Mouse (Mus musculus): ENCODE results near the gene Nrp1. TPM values are rescaled to one million over a fixed set of nuclear protein-coding genes. Genes with fewer than 3 reads are reported as not detected.

Gene Nrp1
- polyA plus RNA-seq, 1 experiment from 2014 or later, result 144 TPM

- Histone ChIP-seq H3K9me3 (ENCODE audit: control insufficient read depth, low read length) (no peaks in the 10 kb centered on the region), H3K4me2 (ENCODE audit: low read depth, low read length) (no peak overlapping the region), H3K4me1 (replicated peaks; ENCODE audit: control insufficient read depth, insufficient read depth, low read length) (no peaks in the 10 kb centered on the region), H3K27ac (ENCODE audit: low read length) (no peak overlapping the region), H3K4me3 (ENCODE audit: low read length) (no peak overlapping the region), H3K27me3 (ENCODE audit: control insufficient read depth, insufficient read depth, low read depth, low read length) (no peaks in the 10 kb centered on the region), H3K9ac (ENCODE audit: low read length) (no peak overlapping the region), H3K36me3 (ENCODE audit: control insufficient read depth, insufficient read depth, low read length) (peaks cover 37% of the 10 kb centered on the region)
- 77% methylated on average over 4 of the region's 4 CpGs for WGBS
- no peak for ATAC-seq (ENCODE audit: low read depth)
Observed at GRCm38 (mm10) chr8:128464056-128464623, 105.7 kb downstream of the Nrp1 start.

GRCm38 (mm10) chr8:128465553-128465952, 107.1 kb downstream of the Nrp1 start:
- Histone ChIP-seq H3K9ac (ENCODE audit: low read length) (no peak overlapping the region), H3K27ac (ENCODE audit: low read length) (no peak overlapping the region), H3K36me3 (ENCODE audit: control insufficient read depth, insufficient read depth, low read length) (peaks cover 30% of the 10 kb centered on the region), H3K9me3 (ENCODE audit: control insufficient read depth, low read length) (no peaks in the 10 kb centered on the region), H3K4me3 (ENCODE audit: low read length) (no peak overlapping the region), H3K4me2 (ENCODE audit: low read depth, low read length) (no peak overlapping the region), H3K27me3 (ENCODE audit: control insufficient read depth, insufficient read depth, low read depth, low read length) (no peaks in the 10 kb centered on the region), H3K4me1 (replicated peaks; ENCODE audit: control insufficient read depth, insufficient read depth, low read length) (no peaks in the 10 kb centered on the region; the same call in 1 of the 2 replicates)
- no peak for ATAC-seq (ENCODE audit: low read depth)
- WGBS, result 75% methylated on average over 2 of the region's 2 CpGs

DNA sequence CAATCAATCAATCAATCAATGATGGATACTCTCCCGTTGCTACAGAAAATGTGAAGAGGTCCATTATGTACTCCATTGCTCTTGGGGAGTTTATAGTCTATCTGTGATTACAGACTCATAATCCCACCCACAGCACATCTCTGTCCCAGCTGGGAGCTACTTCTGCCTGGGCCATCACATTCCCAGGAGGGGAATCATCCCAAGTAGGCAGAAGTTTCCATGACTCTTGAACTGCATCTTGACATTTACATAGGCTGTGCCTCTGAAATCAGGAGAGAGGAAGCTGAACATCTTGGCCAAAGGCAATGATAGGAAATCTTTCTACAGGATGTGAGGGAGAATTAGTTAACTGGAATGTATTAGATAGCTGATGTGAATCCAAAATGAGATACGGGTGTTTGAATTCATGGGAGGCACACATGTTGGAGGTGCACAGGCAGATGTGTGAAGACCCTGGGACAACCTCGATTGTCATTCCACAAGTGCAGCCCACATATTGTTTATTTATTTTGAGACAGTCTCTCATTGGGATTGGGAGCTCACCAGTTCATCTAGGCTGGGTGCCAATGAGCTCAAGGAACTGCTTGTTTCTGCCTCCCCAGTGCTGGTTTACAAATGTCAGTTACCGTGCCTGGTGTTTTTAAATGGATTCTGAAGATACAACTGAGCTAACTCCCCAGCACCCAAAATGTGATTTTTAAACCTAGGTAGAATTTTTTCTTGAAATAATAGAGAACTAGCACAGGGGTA, 108.5 kb downstream of the Nrp1 start:
- peaks cover 29% of the 10 kb centered on the region for H3K36me3 ChIP-seq (ENCODE audit: control insufficient read depth, insufficient read depth, low read length)
- H3K4me2 ChIP-seq (ENCODE audit: low read depth, low read length), result no peak overlapping the region
- no peaks in the 10 kb centered on the region for H3K9me3 ChIP-seq (ENCODE audit: control insufficient read depth, low read length)
- no peak overlapping the region for H3K4me3 ChIP-seq (ENCODE audit: low read length)
- H3K27ac ChIP-seq (ENCODE audit: low read length), result no peak overlapping the region
- ATAC-seq (ENCODE audit: low read depth), result no peak
- H3K9ac ChIP-seq (ENCODE audit: low read length), result no peak overlapping the region
- H3K4me1 ChIP-seq (replicated peaks; ENCODE audit: control insufficient read depth, insufficient read depth, low read length), result no peaks in the 10 kb centered on the region; the same call in 1 of the 2 replicates
- WGBS, result 56% methylated on average over 4 of the region's 4 CpGs
- no peaks in the 10 kb centered on the region for H3K27me3 ChIP-seq (ENCODE audit: control insufficient read depth, insufficient read depth, low read depth, low read length)

GRCm38 (mm10) chr8:128470097-128470496, 111.7 kb downstream of the Nrp1 start:
- Histone ChIP-seq H3K4me2 (ENCODE audit: low read depth, low read length) (no peak overlapping the region), H3K4me1 (replicated peaks; ENCODE audit: control insufficient read depth, insufficient read depth, low read length) (no peaks in the 10 kb centered on the region; the same call in 1 of the 2 replicates), H3K36me3 (ENCODE audit: control insufficient read depth, insufficient read depth, low read length) (peaks cover 26% of the 10 kb centered on the region), H3K9ac (ENCODE audit: low read length) (no peak overlapping the region), H3K4me3 (ENCODE audit: low read length) (no peak overlapping the region), H3K27ac (ENCODE audit: low read length) (peak overlapping the region; percentile 45), H3K9me3 (ENCODE audit: control insufficient read depth, low read length) (no peaks in the 10 kb centered on the region), H3K27me3 (ENCODE audit: control insufficient read depth, insufficient read depth, low read depth, low read length) (no peaks in the 10 kb centered on the region)
- 19% methylated on average over 2 of the region's 2 CpGs for WGBS
- peak; percentile 72 for ATAC-seq (ENCODE audit: low read depth)

DNA sequence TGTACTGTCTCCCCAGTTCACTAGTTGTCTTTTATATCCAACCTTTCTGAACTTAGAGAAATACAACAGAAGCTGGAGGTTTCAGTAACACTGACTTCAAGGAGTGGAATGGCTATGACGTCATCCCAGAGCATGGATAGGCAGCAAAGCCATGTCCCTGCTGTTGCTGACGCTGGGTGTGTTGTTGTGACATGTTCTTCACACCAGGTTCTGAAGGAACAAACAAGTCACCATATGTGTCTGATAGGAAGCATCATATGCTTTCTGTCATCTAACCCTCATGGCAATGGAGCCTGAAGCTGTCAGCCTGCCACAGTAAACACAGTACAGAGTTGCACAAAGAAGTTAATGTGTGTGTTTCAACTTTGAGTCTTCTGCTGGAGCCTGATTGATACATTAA, 112.8 kb downstream of the Nrp1 start:
- peaks cover 30% of the 10 kb centered on the region for H3K36me3 ChIP-seq (ENCODE audit: control insufficient read depth, insufficient read depth, low read length)
- no peak overlapping the region for H3K27ac ChIP-seq (ENCODE audit: low read length)
- H3K4me3 ChIP-seq (ENCODE audit: low read length), result no peak overlapping the region
- WGBS, result 88% methylated on average over 2 of the region's 2 CpGs
- H3K9ac ChIP-seq (ENCODE audit: low read length), result no peak overlapping the region
- H3K4me1 ChIP-seq (replicated peaks; ENCODE audit: control insufficient read depth, insufficient read depth, low read length), result no peaks in the 10 kb centered on the region; the same call in 1 of the 2 replicates
- H3K27me3 ChIP-seq (ENCODE audit: control insufficient read depth, insufficient read depth, low read depth, low read length), result no peaks in the 10 kb centered on the region
- ATAC-seq (ENCODE audit: low read depth), result no peak
- H3K9me3 ChIP-seq (ENCODE audit: control insufficient read depth, low read length), result no peaks in the 10 kb centered on the region
- no peak overlapping the region for H3K4me2 ChIP-seq (ENCODE audit: low read depth, low read length)

- Histone ChIP-seq H3K4me2 (ENCODE audit: low read depth, low read length) (no peak overlapping the region), H3K4me3 (ENCODE audit: low read length) (no peak overlapping the region), H3K36me3 (ENCODE audit: control insufficient read depth, insufficient read depth, low read length) (peaks cover 39% of the 10 kb centered on the region), H3K9me3 (ENCODE audit: control insufficient read depth, low read length) (no peaks in the 10 kb centered on the region), H3K27ac (ENCODE audit: low read length) (no peak overlapping the region), H3K9ac (ENCODE audit: low read length) (no peak overlapping the region), H3K27me3 (ENCODE audit: control insufficient read depth, insufficient read depth, low read depth, low read length) (no peaks in the 10 kb centered on the region), H3K4me1 (replicated peaks; ENCODE audit: control insufficient read depth, insufficient read depth, low read length) (no peaks in the 10 kb centered on the region; the same call in 1 of the 2 replicates)
- no peak for ATAC-seq (ENCODE audit: low read depth)
- WGBS, result 88% methylated on average over 2 of the region's 2 CpGs
Observed at GRCm38 (mm10) chr8:128472871-128473270, 114.5 kb downstream of the Nrp1 start.

DNA sequence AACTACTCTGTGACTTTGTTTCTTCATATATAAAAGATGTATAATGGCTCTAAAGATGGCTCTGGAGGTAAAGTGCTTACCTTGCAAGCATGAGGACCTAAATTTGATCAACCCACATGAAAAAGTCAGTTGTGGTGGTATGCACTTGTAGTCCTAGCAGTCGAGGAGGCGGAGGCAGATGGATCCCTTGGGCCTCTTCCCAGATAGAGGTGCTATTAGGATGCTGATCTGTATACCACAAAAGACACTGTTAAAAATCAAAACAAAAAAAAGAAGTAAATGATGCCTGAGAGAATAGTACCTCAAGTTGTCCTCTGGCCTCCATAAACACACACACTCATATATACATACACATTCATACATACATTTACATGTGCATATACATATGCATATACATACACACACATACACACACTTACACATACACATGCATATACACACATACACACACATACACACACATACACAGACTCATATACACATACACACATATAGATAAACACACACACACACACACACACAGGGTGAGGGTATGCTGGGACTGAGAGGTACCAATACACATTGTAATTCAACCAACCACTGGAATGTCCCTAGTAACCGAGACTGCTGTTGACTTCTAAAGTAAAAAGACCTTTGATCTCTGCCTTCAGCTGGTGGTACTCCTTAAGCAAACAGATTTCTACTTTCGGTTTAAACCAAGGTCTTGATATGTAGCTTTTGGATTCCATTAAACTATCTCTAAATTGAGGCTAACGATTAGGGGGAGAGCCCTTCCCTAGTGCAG, 115.2 kb downstream of the Nrp1 start:
- no peak for ATAC-seq (ENCODE audit: low read depth)

GRCm38 (mm10) chr8:128474614-128475013, 116.2 kb downstream of the Nrp1 start:
- no peak overlapping the region for H3K4me2 ChIP-seq (ENCODE audit: low read depth, low read length)
- 31% methylated on average over 2 of the region's 2 CpGs for WGBS
- 0 out of 2 replicates have a peak, but pooled peaks have one; percentile 14 for ATAC-seq (ENCODE audit: low read depth)
- H3K27me3 ChIP-seq (ENCODE audit: control insufficient read depth, insufficient read depth, low read depth, low read length), result no peaks in the 10 kb centered on the region
- no peaks in the 10 kb centered on the region for H3K9me3 ChIP-seq (ENCODE audit: control insufficient read depth, low read length)
- no peak overlapping the region for H3K9ac ChIP-seq (ENCODE audit: low read length)
- H3K27ac ChIP-seq (ENCODE audit: low read length), result peak overlapping the region; percentile 19
- H3K4me1 ChIP-seq (replicated peaks; ENCODE audit: control insufficient read depth, insufficient read depth, low read length), result no peaks in the 10 kb centered on the region; the same call in 1 of the 2 replicates
- no peak overlapping the region for H3K4me3 ChIP-seq (ENCODE audit: low read length)
- H3K36me3 ChIP-seq (ENCODE audit: control insufficient read depth, insufficient read depth, low read length), result peaks cover 27% of the 10 kb centered on the region

More for the DNA sequence above, 115.2 kb downstream of the Nrp1 start:
- Histone ChIP-seq H3K9ac (ENCODE audit: low read length) (no peak overlapping the region), H3K36me3 (ENCODE audit: control insufficient read depth, insufficient read depth, low read length) (peaks cover 34% of the 10 kb centered on the region), H3K9me3 (ENCODE audit: control insufficient read depth, low read length) (no peaks in the 10 kb centered on the region), H3K4me2 (ENCODE audit: low read depth, low read length) (no peak overlapping the region), H3K4me1 (replicated peaks; ENCODE audit: control insufficient read depth, insufficient read depth, low read length) (no peaks in the 10 kb centered on the region; the same call in 1 of the 2 replicates), H3K27me3 (ENCODE audit: control insufficient read depth, insufficient read depth, low read depth, low read length) (no peaks in the 10 kb centered on the region), H3K27ac (ENCODE audit: low read length) (no peak overlapping the region), H3K4me3 (ENCODE audit: low read length) (no peak overlapping the region)
- WGBS, result 60% methylated on average over 5 of the region's 5 CpGs

DNA sequence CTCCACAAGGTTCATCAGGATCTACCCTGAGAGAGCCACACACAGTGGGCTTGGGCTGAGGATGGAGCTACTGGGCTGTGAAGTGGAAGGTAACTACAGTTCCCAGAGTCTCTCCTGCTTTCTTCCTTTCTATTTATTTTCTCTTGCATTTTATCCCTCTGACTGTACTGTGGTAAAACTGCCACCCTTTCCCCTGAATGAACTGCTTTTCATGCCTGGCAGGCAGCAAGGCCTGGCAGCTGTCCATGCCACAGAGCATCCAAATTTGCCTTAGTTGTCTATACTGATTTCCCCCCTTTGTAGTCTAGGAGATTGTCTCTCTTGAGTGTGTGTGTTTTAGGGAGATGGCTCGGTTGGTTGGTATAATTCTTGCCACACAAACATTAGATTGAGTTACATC, 117.8 kb downstream of the Nrp1 start:
- Histone ChIP-seq H3K36me3 (ENCODE audit: control insufficient read depth, insufficient read depth, low read length) (peaks cover 26% of the 10 kb centered on the region), H3K9me3 (ENCODE audit: control insufficient read depth, low read length) (no peaks in the 10 kb centered on the region), H3K27ac (ENCODE audit: low read length) (no peak overlapping the region), H3K9ac (ENCODE audit: low read length) (no peak overlapping the region), H3K4me1 (replicated peaks; ENCODE audit: control insufficient read depth, insufficient read depth, low read length) (no peaks in the 10 kb centered on the region; the same call in 1 of the 2 replicates), H3K27me3 (ENCODE audit: control insufficient read depth, insufficient read depth, low read depth, low read length) (no peaks in the 10 kb centered on the region), H3K4me2 (ENCODE audit: low read depth, low read length) (no peak overlapping the region), H3K4me3 (ENCODE audit: low read length) (no peak overlapping the region)
- no peak for ATAC-seq (ENCODE audit: low read depth)
- 64% methylated on average over 1 of the region's 1 CpGs for WGBS
